In genomic region chr11:13436433-13436832, GRCm38 (mm10) we compare ENCODE assay signal across 34 mouse cellular contexts.
"Had no signal": no experiment of that assay in that cellular context is flagged by ENCODE, and none has a peak within 500 bp of the region (broad histone marks: within the 10 kb centered on the region; RNA-seq: fewer than 3 reads in every experiment).

No protein-coding gene starts in this region.

- ATAC-seq: hindbrain, embryonic 16.5 days; hindbrain, postnatal 0 days; inflammation-experienced regulatory T-cells, adult 6 months; intestine, embryonic 15.5 days; intestine, embryonic 16.5 days; intestine, postnatal 0 days had no signal

- DNase-seq: heart, postnatal 10 days; heart, postnatal 14 days; heart, postnatal 36 days; heart, postnatal 4 days; kidney, adult 11 months; kidney, adult 18-20 months; kidney, adult 2 months; kidney, adult 8-10 months; kidney, adult 9 months; kidney, postnatal 10 days; kidney, postnatal 14 days; kidney, postnatal 25 days; kidney, postnatal 36 days; layer of hippocampus, adult 9-11 months; layer of hippocampus, postnatal 36 days had no signal

- H3K4me1 ChIP-seq: heart, embryonic 12.5 days; heart, embryonic 13.5 days; heart, embryonic 15.5 days; hindbrain, embryonic 10.5 days; hindbrain, embryonic 12.5 days; hindbrain, embryonic 13.5 days; hindbrain, embryonic 15.5 days; intestine, embryonic 15.5 days; kidney, embryonic 15.5 days had no signal

- H3K27me3 ChIP-seq: heart, embryonic 12.5 days; heart, embryonic 13.5 days; heart, embryonic 15.5 days; hindbrain, embryonic 12.5 days; hindbrain, embryonic 13.5 days; hindbrain, embryonic 15.5 days; intestine, embryonic 15.5 days; kidney, embryonic 15.5 days had no signal

- H3K4me2 ChIP-seq: heart, embryonic 11.5 days; heart, embryonic 12.5 days; heart, embryonic 13.5 days; heart, embryonic 15.5 days; hindbrain, embryonic 12.5 days; hindbrain, embryonic 13.5 days; hindbrain, embryonic 14.5 days; hindbrain, embryonic 15.5 days; intestine, embryonic 15.5 days; kidney, embryonic 15.5 days had no signal

- H3K9me3 ChIP-seq: heart, embryonic 15.5 days; hindbrain, embryonic 12.5 days; hindbrain, embryonic 13.5 days; intestine, embryonic 15.5 days had no signal

- H3K27ac ChIP-seq: heart, embryonic 13.5 days; heart, embryonic 15.5 days; hindbrain, embryonic 10.5 days; hindbrain, embryonic 12.5 days; hindbrain, embryonic 13.5 days; hindbrain, embryonic 14.5 days; hindbrain, embryonic 15.5 days; hindbrain, postnatal 0 days; intestine, embryonic 15.5 days; kidney, embryonic 15.5 days; kidney, postnatal 0 days; layer of hippocampus, adult 2 months; left cerebral cortex, adult 2 months had no signal

- H3K36me3 ChIP-seq: heart, embryonic 12.5 days; heart, embryonic 13.5 days; heart, embryonic 15.5 days; hindbrain, embryonic 10.5 days; hindbrain, embryonic 12.5 days; hindbrain, embryonic 13.5 days; hindbrain, embryonic 15.5 days; intestine, embryonic 15.5 days; kidney, embryonic 15.5 days had no signal

- H3K9ac ChIP-seq: heart, embryonic 12.5 days; heart, embryonic 13.5 days; heart, embryonic 15.5 days; hindbrain, embryonic 12.5 days; hindbrain, embryonic 13.5 days; hindbrain, embryonic 14.5 days; hindbrain, embryonic 15.5 days; intestine, embryonic 15.5 days; kidney, embryonic 15.5 days had no signal

- H3K4me3 ChIP-seq: heart, embryonic 12.5 days; heart, embryonic 13.5 days; heart, embryonic 15.5 days; hindbrain, embryonic 10.5 days; hindbrain, embryonic 12.5 days; hindbrain, embryonic 13.5 days; hindbrain, embryonic 15.5 days; intestine, embryonic 15.5 days; kidney, embryonic 15.5 days; layer of hippocampus, adult 2 months; left cerebral cortex, adult 2 months had no signal
